In the genomic region with DNA sequence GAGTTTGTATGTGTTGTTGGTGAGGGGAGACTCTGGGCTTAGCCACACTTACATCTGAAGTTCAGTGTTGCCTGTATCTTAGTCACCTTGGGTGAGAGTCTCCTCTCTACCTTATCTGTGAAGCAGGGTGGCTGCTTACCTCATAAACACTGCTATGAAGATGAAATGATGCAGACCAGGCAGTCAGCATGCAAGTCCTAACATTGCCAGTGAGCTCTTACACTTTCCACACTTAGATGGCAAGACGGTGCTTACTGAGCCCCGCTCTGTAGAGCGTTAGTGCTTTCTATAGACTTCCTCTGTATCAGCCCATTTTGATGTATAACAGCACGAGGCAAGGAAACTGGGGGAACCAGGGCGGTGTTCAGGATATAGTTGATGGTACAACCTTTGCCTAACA, we compare ENCODE assay signal across 24 mouse cellular contexts. TPM values are rescaled to one million over a fixed set of nuclear protein-coding genes. Genes with fewer than 3 reads are reported as not detected.
DNase-seq lines count a peak whose midpoint lies in the region.
"Had no signal": no experiment of that assay in that cellular context is flagged by ENCODE, and none has a peak within 500 bp of the region (broad histone marks: within the 10 kb centered on the region; RNA-seq: fewer than 3 reads in every experiment).

No protein-coding gene starts in this region.

- H3K9me3 ChIP-seq in megakaryocyte, embryonic 14.5 days, result no peaks in the 10 kb centered on the region
- H3K9me3 ChIP-seq: limb, embryonic 10.5 days had no signal

- peak overlapping the region; percentile 36; the same call in 1 of the 2 replicates for H3K27ac ChIP-seq in brown adipose tissue, adult 24 weeks (replicated peaks; ENCODE audit: low read depth, low read length)
- H3K27ac ChIP-seq: left cerebral cortex, adult 2 months; limb, embryonic 10.5 days; stomach, postnatal 0 days had no signal

- DNase-seq in 416B (ENCODE audit: low read depth), result peak; percentile 28
- peak; percentile 59 for DNase-seq in CD4-positive helper T cell, adult 2 months (ENCODE audit: low read depth, low spot score)
- DNase-seq in cerebellum, adult 8-10 months, result no peak
- no peak for DNase-seq in lung, postnatal 10 days
- DNase-seq in adrenal gland, adult (ENCODE audit: inconsistent age in 2 of 2, low spot score in 1 of 2), result no peak
- DNase-seq: adrenal gland, adult 2 months; cerebellum, adult 11-12 months; gastrocnemius, postnatal 25 days; kidney, adult 9 months; kidney, postnatal 25 days; lung, embryonic 14.5 days; lung, postnatal 4 days; midbrain, embryonic 14.5 days; right cerebral cortex, postnatal 25 days; thymus, postnatal 36 days had no signal

- no peaks in the 10 kb centered on the region for H3K4me1 ChIP-seq in brown adipose tissue, adult 24 weeks (ENCODE audit: control insufficient read depth, insufficient read depth, insufficient read length, low read length)
- H3K4me1 ChIP-seq in megakaryocyte, embryonic 14.5 days, result peaks cover 3% of the 10 kb centered on the region

- peaks cover 3% of the 10 kb centered on the region for H3K27me3 ChIP-seq in megakaryocyte, embryonic 14.5 days (replicated peaks)
- H3K27me3 ChIP-seq: CH12.LX had no signal

- H3K4me3 ChIP-seq in brown adipose tissue, adult 24 weeks (ENCODE audit: insufficient read depth, low read depth, low read length), result no peak overlapping the region
- peak overlapping the region; percentile 26 for H3K4me3 ChIP-seq in megakaryocyte, embryonic 14.5 days (replicated peaks)
- H3K4me3 ChIP-seq: left cerebral cortex, adult 2 months; limb, embryonic 10.5 days had no signal

- no peaks in the 10 kb centered on the region for H3K36me3 ChIP-seq in megakaryocyte, embryonic 14.5 days (replicated peaks; ENCODE audit: low read length)
- H3K36me3 ChIP-seq: limb, embryonic 10.5 days had no signal

RNA-seq across cellular contexts. Expression of gene Gm17509, which starts 21.7 kb away (rescaled TPM):
- not detected in 2 replicates for polyA plus RNA-seq in brown adipose tissue, adult 24 weeks (2012; ENCODE audit: insufficient read depth, insufficient read length, missing spikeins)
- 0.03 TPM in 1 of 2 replicates, not detected in the other for polyA plus RNA-seq in megakaryocyte, embryonic 14.5 days (2012; ENCODE audit: insufficient read depth, low replicate concordance)
- polyA plus RNA-seq: heart, postnatal 0 days; intestine, embryonic 14.5 days; liver, adult 2 months; lung, embryonic 14.5 days; stomach, postnatal 0 days had no signal

RNA-seq across cellular contexts. Expression of gene Emb, which starts 34.3 kb away (rescaled TPM):
- 1.3 and 2.5 TPM in 2 replicates for polyA plus RNA-seq in brown adipose tissue, adult 24 weeks (2012; ENCODE audit: insufficient read depth, insufficient read length, missing spikeins)
- polyA plus RNA-seq in megakaryocyte, embryonic 14.5 days (2012; ENCODE audit: insufficient read depth, low replicate concordance), result 14.8 and 19.2 TPM in 2 replicates

Comparison
In these comparisons a context has a peak if more than half of its experiments do, and no peak if none do; other contexts are left out.
1. DNase-seq: peak in 416B (single experiment) and CD4-positive helper T cell, adult 2 months (single experiment); none in cerebellum, adult 8-10 months (single experiment), lung, postnatal 10 days (single experiment) and adrenal gland, adult (0 of 2).